Mouse (Mus musculus) forebrain, embryonic 15.5 days (tissue): ENCODE results near the gene Golt1a. TPM values are rescaled to one million over a fixed set of nuclear protein-coding genes. Genes with fewer than 3 reads are reported as not detected.

Source experiments
- ATAC-seq: fragments of 200-750 bp; cut with Nextera tagmentation; replicated peaks from 2 replicates; pipeline ENCODE4 v1.8.0; 2017; ENCODE audit warnings: mild to moderate bottlenecking, moderate TSS enrichment, moderate library complexity
- H3K27ac ChIP-seq: fragments of 300-500 bp; sonication (generic); replicated peaks from 2 replicates; pipeline ENCODE4 v1.5.1; 2015; ENCODE audit warnings: mild to moderate bottlenecking, inconsistent platforms
- H3K27me3 ChIP-seq: fragments of 300-500 bp; sonication (generic); 2 replicates; pipeline ENCODE4 v1.6.1; 2015; ENCODE audit warnings: inconsistent platforms
- H3K36me3 ChIP-seq: fragments of 300-500 bp; sonication (generic); 2 replicates; pipeline ENCODE4 v1.6.1; 2015; ENCODE audit warnings: mild to moderate bottlenecking, inconsistent platforms
- H3K4me1 ChIP-seq: fragments of 300-500 bp; sonication (generic); 2 replicates; pipeline ENCODE4 v1.6.1; 2015; ENCODE audit warnings: inconsistent platforms
- H3K4me2 ChIP-seq: fragments of 300-500 bp; sonication (generic); replicated peaks from 2 replicates; pipeline ENCODE4 v1.6.1; 2015; ENCODE audit warnings: mild to moderate bottlenecking, inconsistent platforms
- H3K4me3 ChIP-seq: fragments of 300-500 bp; sonication (generic); 2 replicates; pipeline ENCODE4 v1.5.1; 2015; ENCODE audit warnings: mild to moderate bottlenecking, inconsistent platforms
- H3K9ac ChIP-seq: fragments of 300-500 bp; sonication (generic); replicated peaks from 2 replicates; pipeline ENCODE4 v1.6.1; 2015; ENCODE audit warnings: mild to moderate bottlenecking, inconsistent platforms
- H3K9me3 ChIP-seq: fragments of 300-500 bp; sonication (generic); 2 replicates; pipeline ENCODE4 v1.6.1; 2016; ENCODE audit warnings: inconsistent platforms
- WGBS: fragments of 180-500 bp; shearing (Covaris S2); methylation state at CpG from one replicate; pipeline ENCODE4 v1.1.7; 2015; ENCODE audit warnings: mixed read lengths; 5-methylcytosine and 5-hydroxymethylcytosine counted together
- polyA plus RNA-seq: library from polyadenylated mRNA; unstranded; fragments of >200 nt; fragmentation: Nextera tagmentation; extraction: Ambion mirVana; gene quantifications from 2 replicates; pipeline ENCODE4 v1.2.1, GENCODE M21; 2015

The Golt1a gene
- polyA plus RNA-seq, 1 experiment from 2014 or later: 0.32 TPM

- WGBS: 12% methylated on average over 6 of the region's 6 CpGs
These were observed 2.3 kb upstream of the Golt1a start for GRCm38 (mm10) chr1:133307318-133307717.

DNA sequence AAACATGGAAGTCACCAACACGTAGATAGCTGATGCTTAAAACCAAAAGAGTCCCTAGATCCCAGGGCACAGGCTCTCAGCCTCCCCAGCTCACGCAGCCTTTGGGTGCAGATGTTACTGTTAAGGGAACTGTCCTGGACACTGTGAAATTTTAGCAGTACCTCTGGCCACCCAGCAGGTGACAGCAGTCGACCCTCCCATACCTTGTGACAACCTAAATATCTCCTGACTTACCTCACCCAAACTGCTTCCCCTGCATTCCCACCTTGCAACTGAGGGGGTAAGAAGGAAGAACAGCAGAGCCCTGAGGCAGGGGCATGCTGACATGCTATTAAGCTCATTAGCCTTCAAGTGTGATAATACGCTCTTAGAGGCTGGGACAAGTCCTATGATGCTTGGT, 1.6 kb downstream of the Golt1a start:
- WGBS: 61% methylated on average over 4 of the region's 4 CpGs
- H3K4me2 ChIP-seq: no peak overlapping the region
- peak overlapping the region; percentile 73; the same call in 1 of the 2 replicates for H3K27ac ChIP-seq
- H3K9ac ChIP-seq: no peak overlapping the region
- no peak overlapping the region for H3K4me3 ChIP-seq
- ATAC-seq: no peak
- peaks cover 21% of the 10 kb centered on the region for H3K4me1 ChIP-seq
- H3K36me3 ChIP-seq: no peaks in the 10 kb centered on the region
- H3K9me3 ChIP-seq: no peaks in the 10 kb centered on the region
- H3K27me3 ChIP-seq: no peaks in the 10 kb centered on the region; the same call in 1 of the 2 replicates

More at GRCm38 (mm10) chr1:133307318-133307717, 2.3 kb upstream of the Golt1a start:
- peaks cover 18% of the 10 kb centered on the region for H3K4me1 ChIP-seq
- no peaks in the 10 kb centered on the region for H3K9me3 ChIP-seq
- H3K4me3 ChIP-seq: no peak overlapping the region
- no peaks in the 10 kb centered on the region for H3K36me3 ChIP-seq
- no peaks in the 10 kb centered on the region; the same call in 1 of the 2 replicates for H3K27me3 ChIP-seq
- no peak overlapping the region for H3K4me2 ChIP-seq
- H3K27ac ChIP-seq: no peak overlapping the region
- no peak overlapping the region for H3K9ac ChIP-seq
- 0 out of 2 replicates have a peak, but pooled peaks have one; percentile 35 for ATAC-seq

- Histone ChIP-seq H3K36me3 (no peaks in the 10 kb centered on the region), H3K27ac (peak overlapping the region; percentile 73), H3K4me3 (no peak overlapping the region), H3K4me1 (peaks cover 18% of the 10 kb centered on the region), H3K9me3 (no peaks in the 10 kb centered on the region), H3K4me2 (peak overlapping the region; percentile 28), H3K27me3 (no peaks in the 10 kb centered on the region; the same call in 1 of the 2 replicates), H3K9ac (0 out of 2 replicates have a peak overlapping the region, but pooled peaks have one; percentile 10)
- WGBS: 9% methylated on average over 10 of the region's 10 CpGs
- ATAC-seq: peak; percentile 77
These were observed 2.3 kb downstream of the Golt1a start for GRCm38 (mm10) chr1:133311946-133312345.

- no peaks in the 10 kb centered on the region for H3K9me3 ChIP-seq
- peaks cover 14% of the 10 kb centered on the region for H3K4me1 ChIP-seq
- no peaks in the 10 kb centered on the region for H3K36me3 ChIP-seq
- ATAC-seq: no peak
- WGBS: 22% methylated on average over 8 of the region's 8 CpGs
- H3K4me2 ChIP-seq: no peak overlapping the region
- H3K4me3 ChIP-seq: no peak overlapping the region
- no peaks in the 10 kb centered on the region; the same call in 1 of the 2 replicates for H3K27me3 ChIP-seq
- H3K27ac ChIP-seq: no peak overlapping the region
- no peak overlapping the region for H3K9ac ChIP-seq
These were observed 4.8 kb downstream of the Golt1a start for GRCm38 (mm10) chr1:133314364-133314763.

DNA sequence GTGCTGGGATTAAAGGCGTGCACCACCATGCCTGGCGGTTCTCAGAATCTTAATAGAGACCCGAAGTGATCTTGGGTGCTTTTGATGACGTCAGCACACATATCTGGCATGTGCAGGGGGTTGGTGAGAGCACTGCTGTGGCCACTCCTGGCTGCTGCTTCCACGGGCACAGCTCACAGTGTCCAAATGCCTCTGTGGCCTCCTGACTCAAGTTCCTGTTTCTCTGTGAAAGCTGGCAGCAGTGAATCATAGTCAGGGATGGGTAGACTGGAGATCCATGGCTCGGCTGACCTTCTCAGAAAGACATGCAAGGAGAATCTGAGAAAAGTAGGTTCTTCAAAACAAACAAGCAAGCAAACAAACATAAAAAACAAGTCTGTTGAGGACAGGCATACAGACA, 6.2 kb downstream of the Golt1a start:
- Histone ChIP-seq H3K4me3 (no peak overlapping the region), H3K4me2 (no peak overlapping the region), H3K9ac (no peak overlapping the region), H3K9me3 (no peaks in the 10 kb centered on the region), H3K27me3 (no peaks in the 10 kb centered on the region), H3K36me3 (no peaks in the 10 kb centered on the region), H3K4me1 (peaks cover 14% of the 10 kb centered on the region), H3K27ac (no peak overlapping the region)
- 85% methylated on average over 6 of the region's 6 CpGs for WGBS
- no peak for ATAC-seq

DNA sequence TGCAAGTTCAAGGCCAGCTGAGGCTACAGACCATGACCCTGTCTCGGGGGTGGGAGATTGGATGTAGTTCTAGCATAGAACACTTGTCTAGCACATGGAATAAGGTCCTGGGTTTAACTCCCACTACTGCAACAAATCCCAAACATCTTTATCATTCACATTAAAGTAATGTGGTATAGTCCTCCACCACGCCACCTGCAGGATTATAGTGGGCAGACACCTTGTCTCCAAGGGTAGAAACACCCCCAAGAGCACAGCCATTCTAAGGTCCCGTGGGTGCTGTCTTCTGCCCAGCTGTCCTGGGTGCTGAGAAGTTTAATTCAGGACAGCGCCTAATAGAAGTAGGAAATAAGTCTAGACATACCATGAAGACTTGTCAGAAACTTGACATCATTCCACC, 7.0 kb downstream of the Golt1a start:
- no peak overlapping the region for H3K4me3 ChIP-seq
- H3K4me2 ChIP-seq: no peak overlapping the region
- H3K4me1 ChIP-seq: peaks cover 13% of the 10 kb centered on the region
- H3K27me3 ChIP-seq: no peaks in the 10 kb centered on the region
- H3K36me3 ChIP-seq: no peaks in the 10 kb centered on the region
- 82% methylated on average over 4 of the region's 4 CpGs for WGBS
- no peak overlapping the region for H3K9ac ChIP-seq
- H3K9me3 ChIP-seq: no peaks in the 10 kb centered on the region
- no peak for ATAC-seq
- H3K27ac ChIP-seq: no peak overlapping the region

DNA sequence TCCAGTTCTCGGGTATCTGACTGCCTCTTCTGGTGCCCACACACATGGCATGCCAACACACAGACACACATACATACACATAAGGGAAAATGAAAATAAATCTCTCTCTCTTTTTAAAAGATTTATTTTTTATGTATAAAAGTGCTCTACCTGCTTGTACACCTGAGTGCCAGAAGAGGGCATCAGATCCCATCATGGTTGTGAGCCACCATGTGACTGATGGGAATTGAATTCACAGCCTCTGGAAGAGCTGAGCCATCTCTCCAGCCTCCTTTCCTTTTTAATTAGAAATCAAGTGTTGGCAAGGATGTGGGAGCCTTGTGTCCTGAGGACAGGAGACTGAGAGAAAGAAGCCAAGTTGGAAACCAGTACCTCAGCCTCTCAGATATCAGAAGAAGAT, 7.5 kb downstream of the Golt1a start:
- 84% methylated on average over 1 of the region's 1 CpGs for WGBS
- H3K4me2 ChIP-seq: no peak overlapping the region
- no peak for ATAC-seq

GRCm38 (mm10) chr1:133321267-133321925, 11.8 kb downstream of the Golt1a start, which contains the start of gene Kiss1:
TSS of gene Kiss1 (plus strand) at chr1:133321875.
- no peaks in the 10 kb centered on the region for H3K36me3 ChIP-seq
- H3K9ac ChIP-seq: no peak within 1 kb of the TSS
- no peak within 1 kb of the TSS for H3K4me2 ChIP-seq
- WGBS: 67% methylated on average over 13 of the region's 13 CpGs
- ATAC-seq: 0 out of 2 replicates have a peak, but pooled peaks have one; percentile 43
- H3K9me3 ChIP-seq: no peaks in the 10 kb centered on the region
- no peak within 1 kb of the TSS for H3K27ac ChIP-seq
- no peaks in the 10 kb centered on the region for H3K4me1 ChIP-seq
- H3K4me3 ChIP-seq: no peak within 1 kb of the TSS
- H3K27me3 ChIP-seq: no peaks in the 10 kb centered on the region

More for the DNA sequence above, 7.5 kb downstream of the Golt1a start:
- Histone ChIP-seq H3K4me3 (no peak overlapping the region), H3K4me1 (peaks cover 7% of the 10 kb centered on the region), H3K36me3 (no peaks in the 10 kb centered on the region), H3K9me3 (no peaks in the 10 kb centered on the region), H3K27ac (no peak overlapping the region), H3K9ac (no peak overlapping the region), H3K27me3 (no peaks in the 10 kb centered on the region)

GRCm38 (mm10) chr1:133323333-133323732, 13.7 kb downstream of the Golt1a start:
- WGBS: 54% methylated on average over 5 of the region's 5 CpGs
- H3K9me3 ChIP-seq: no peaks in the 10 kb centered on the region

GRCm38 (mm10) chr1:133325951-133326350, 16.4 kb downstream of the Golt1a start:
- WGBS: 90% methylated on average over 8 of the region's 8 CpGs
- Histone ChIP-seq H3K27me3 (no peaks in the 10 kb centered on the region), H3K9ac (no peak overlapping the region), H3K27ac (no peak overlapping the region), H3K9me3 (no peaks in the 10 kb centered on the region), H3K36me3 (no peaks in the 10 kb centered on the region), H3K4me1 (peaks cover 19% of the 10 kb centered on the region), H3K4me3 (no peak overlapping the region), H3K4me2 (no peak overlapping the region)
- no peak for ATAC-seq

More at GRCm38 (mm10) chr1:133323333-133323732, 13.7 kb downstream of the Golt1a start:
- no peak overlapping the region for H3K4me3 ChIP-seq
- H3K4me2 ChIP-seq: no peak overlapping the region
- H3K36me3 ChIP-seq: no peaks in the 10 kb centered on the region
- H3K4me1 ChIP-seq: peaks cover under 1% of the 10 kb centered on the region; the same call in 1 of the 2 replicates
- H3K27ac ChIP-seq: no peak overlapping the region
- no peak for ATAC-seq
- no peaks in the 10 kb centered on the region for H3K27me3 ChIP-seq
- H3K9ac ChIP-seq: no peak overlapping the region

GRCm38 (mm10) chr1:133327094-133327493, 17.5 kb downstream of the Golt1a start:
- H3K9ac ChIP-seq: no peak overlapping the region

GRCm38 (mm10) chr1:133328299-133328795, 18.7 kb downstream of the Golt1a start:
- Histone ChIP-seq H3K27me3 (no peaks in the 10 kb centered on the region), H3K9ac (no peak overlapping the region), H3K4me2 (no peak overlapping the region), H3K4me3 (no peak overlapping the region), H3K27ac (no peak overlapping the region), H3K4me1 (peaks cover 26% of the 10 kb centered on the region), H3K9me3 (no peaks in the 10 kb centered on the region), H3K36me3 (no peaks in the 10 kb centered on the region)
- ATAC-seq: 0 out of 2 replicates have a peak, but pooled peaks have one; percentile 28
- WGBS: 18% methylated on average over 6 of the region's 6 CpGs

More at GRCm38 (mm10) chr1:133327094-133327493, 17.5 kb downstream of the Golt1a start:
- Histone ChIP-seq H3K4me3 (no peak overlapping the region), H3K4me2 (no peak overlapping the region), H3K9me3 (no peaks in the 10 kb centered on the region), H3K36me3 (no peaks in the 10 kb centered on the region), H3K4me1 (peaks cover 26% of the 10 kb centered on the region), H3K27me3 (no peaks in the 10 kb centered on the region), H3K27ac (no peak overlapping the region)
- ATAC-seq: no peak
- 70% methylated on average over 5 of the region's 5 CpGs for WGBS
